Mouse (Mus musculus) cerebellum, adult 8-10 months (tissue): ENCODE results near the gene Cryba2.

Experiments
- DNase-seq: peaks from one replicate; pipeline ENCODE4 v3.0.0; 2022

Cryba2 gene

DNA sequence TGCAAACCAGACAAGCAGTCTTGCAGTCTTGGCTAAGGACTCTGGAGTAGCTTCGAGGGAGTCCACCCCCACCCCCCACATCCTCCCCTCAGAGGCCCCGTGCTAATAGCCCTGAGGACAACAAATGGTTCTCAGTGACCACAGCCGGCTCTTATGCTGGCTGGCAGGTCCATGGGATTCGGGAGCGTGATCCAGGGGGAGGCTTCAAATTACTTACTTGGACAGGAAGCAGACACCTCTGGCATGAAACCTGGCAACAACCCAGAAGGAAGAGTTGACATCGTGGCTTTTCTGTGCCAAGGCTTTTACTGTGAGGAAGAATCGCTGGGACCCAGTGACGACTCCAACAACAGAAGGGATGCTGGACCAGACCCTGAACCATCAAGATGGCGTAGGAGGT, 46.6 kb downstream of the Cryba2 start:
- DNase-seq, result no peak

DNA sequence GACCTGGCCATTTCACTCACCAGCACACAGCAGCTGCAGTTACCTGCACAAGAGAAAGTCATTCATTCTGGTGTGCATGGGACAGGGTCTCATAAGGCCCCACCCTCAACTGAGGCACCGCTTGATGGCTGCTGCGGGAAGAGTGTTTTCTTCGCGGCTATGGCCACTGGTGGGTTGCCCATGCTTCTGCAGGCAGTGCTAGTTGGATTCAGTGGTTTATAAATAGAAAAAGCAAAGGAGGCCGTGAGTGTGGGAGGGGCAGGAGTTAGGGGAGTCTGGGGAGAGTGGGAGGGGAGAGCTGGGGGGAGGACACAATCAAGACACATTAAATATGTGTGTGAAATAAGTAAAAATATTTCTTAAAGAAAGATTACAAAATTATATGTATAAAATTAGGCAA, 49.9 kb downstream of the Cryba2 start:
- DNase-seq, result no peak
